Mouse (Mus musculus) spleen, adult 2 months (tissue): ENCODE results near the gene Hps1. TPM values are rescaled to one million over a fixed set of nuclear protein-coding genes. Genes with fewer than 3 reads are reported as not detected.
"Not testable (repeated sequence)": the region's sequence is repeated elsewhere in the genome, so short reads cannot be mapped to it uniquely, and the experiment has no call there.

ENCODE experiments used
- DNase-seq, 2 experiments: peaks; one replicate each; pipeline versions ENCODE4 v3.0.0 to v3.0.0-alpha.2; 2012 to 2021; ENCODE audit warnings: low spot score in 2 of 2, low read depth in 1 of 2
- H3K27ac ChIP-seq: fragments of 200-500 bp; 2 replicates; pipeline ENCODE4 v1.5.1; 2012; ENCODE audit warnings: low read length, inconsistent platforms; ENCODE audit not compliant: insufficient read depth
- H3K27me3 ChIP-seq: fragments of 200-500 bp; 2 replicates; pipeline ENCODE4 v1.6.1; 2012; ENCODE audit warnings: mild to moderate bottlenecking, moderate library complexity, low read length, inconsistent platforms; ENCODE audit not compliant: control insufficient read depth, insufficient read depth
- H3K36me3 ChIP-seq: fragments of 200-500 bp; 2 replicates; pipeline ENCODE4 v1.6.1; 2012; ENCODE audit warnings: mild to moderate bottlenecking, low read length, inconsistent platforms; ENCODE audit not compliant: control insufficient read depth, insufficient read depth
- H3K4me1 ChIP-seq: fragments of 200-500 bp; 2 replicates; pipeline ENCODE4 v1.6.1; 2011; ENCODE audit warnings: inconsistent platforms; ENCODE audit not compliant: control insufficient read depth, insufficient read depth, insufficient read length
- H3K4me3 ChIP-seq: fragments of 200-500 bp; 2 replicates; pipeline ENCODE4 v1.5.1; 2011; ENCODE audit warnings: mild to moderate bottlenecking, inconsistent platforms; ENCODE audit not compliant: insufficient read depth, insufficient read length; ENCODE audit errors: extremely low read depth
- CTCF ChIP-seq: fragments of 200-500 bp; IDR thresholded peaks from 2 replicates; pipeline ENCODE4 v1.5.1; 2011; ENCODE audit warnings: mild to moderate bottlenecking, inconsistent platforms; ENCODE audit not compliant: insufficient read depth, insufficient read length, insufficient replicate concordance; ENCODE audit errors: extremely low read depth
- POLR2A ChIP-seq: fragments of 200-500 bp; IDR thresholded peaks from 2 replicates; pipeline ENCODE4 v1.6.1; 2011; ENCODE audit warnings: low read depth, low read length, inconsistent platforms
- WGBS: fragments of 180-500 bp; shearing (Covaris S2); methylation state at CpG from one replicate; pipeline ENCODE4 v1.1.7; 2018; 5-methylcytosine and 5-hydroxymethylcytosine counted together
- polyA plus RNA-seq: library from polyadenylated mRNA; depleted of rRNA; stranded (reverse); fragments of >200 nt; gene quantifications from 2 replicates; pipeline ENCODE4 v1.2.3, GENCODE M21; 2012

The Hps1 gene
- polyA plus RNA-seq, 1 experiment: 40.8 TPM

GRCm38 (mm10) chr19:42809491-42809890, 29.7 kb upstream of the Hps1 start:
- 91% methylated on average over 10 of the region's 10 CpGs for WGBS
- no peak for DNase-seq
- H3K27ac ChIP-seq: no peak overlapping the region
- H3K36me3 ChIP-seq: no peaks in the 10 kb centered on the region
- TF ChIP-seq POLR2A: no peak
- no peak for TF ChIP-seq CTCF
- no peaks in the 10 kb centered on the region for H3K27me3 ChIP-seq
- H3K4me3 ChIP-seq: no peak overlapping the region
- H3K4me1 ChIP-seq: no peaks in the 10 kb centered on the region

DNA sequence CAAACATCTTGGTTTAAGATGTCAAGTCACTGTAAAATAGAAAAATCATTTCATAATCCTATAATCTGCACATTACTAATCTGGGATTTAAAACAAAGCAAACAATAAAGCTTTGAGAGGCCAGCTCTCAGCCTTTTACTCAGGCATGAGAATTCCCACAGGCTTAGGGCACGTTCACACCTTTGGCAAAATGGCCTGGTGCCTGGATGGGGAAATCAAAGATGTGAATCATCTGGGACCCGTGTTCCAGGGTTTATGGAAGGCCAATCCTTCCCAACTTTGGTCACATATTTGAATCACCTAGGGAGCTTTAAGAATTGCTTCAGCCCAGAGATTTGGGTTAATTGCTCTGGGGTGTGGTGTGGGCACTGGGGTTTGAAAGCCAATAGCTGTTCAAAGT, 18.1 kb upstream of the Hps1 start:
- no peak overlapping the region for H3K4me3 ChIP-seq
- no peaks in the 10 kb centered on the region for H3K4me1 ChIP-seq
- no peak for DNase-seq
- TF ChIP-seq CTCF: no peak
- no peak for TF ChIP-seq POLR2A
- WGBS: 76% methylated on average over 2 of the region's 2 CpGs
- no peaks in the 10 kb centered on the region for H3K27me3 ChIP-seq
- H3K27ac ChIP-seq: no peak overlapping the region
- H3K36me3 ChIP-seq: no peaks in the 10 kb centered on the region

- TF ChIP-seq POLR2A (no peak), CTCF (no peak)
- Histone ChIP-seq H3K27ac (no peak overlapping the region), H3K27me3 (no peaks in the 10 kb centered on the region), H3K4me3 (no peak overlapping the region), H3K36me3 (no peaks in the 10 kb centered on the region), H3K4me1 (no peaks in the 10 kb centered on the region)
- 54% methylated on average over 9 of the region's 9 CpGs for WGBS
- no peak for DNase-seq
These were observed 16.0 kb upstream of the Hps1 start for GRCm38 (mm10) chr19:42795801-42796200.

DNA sequence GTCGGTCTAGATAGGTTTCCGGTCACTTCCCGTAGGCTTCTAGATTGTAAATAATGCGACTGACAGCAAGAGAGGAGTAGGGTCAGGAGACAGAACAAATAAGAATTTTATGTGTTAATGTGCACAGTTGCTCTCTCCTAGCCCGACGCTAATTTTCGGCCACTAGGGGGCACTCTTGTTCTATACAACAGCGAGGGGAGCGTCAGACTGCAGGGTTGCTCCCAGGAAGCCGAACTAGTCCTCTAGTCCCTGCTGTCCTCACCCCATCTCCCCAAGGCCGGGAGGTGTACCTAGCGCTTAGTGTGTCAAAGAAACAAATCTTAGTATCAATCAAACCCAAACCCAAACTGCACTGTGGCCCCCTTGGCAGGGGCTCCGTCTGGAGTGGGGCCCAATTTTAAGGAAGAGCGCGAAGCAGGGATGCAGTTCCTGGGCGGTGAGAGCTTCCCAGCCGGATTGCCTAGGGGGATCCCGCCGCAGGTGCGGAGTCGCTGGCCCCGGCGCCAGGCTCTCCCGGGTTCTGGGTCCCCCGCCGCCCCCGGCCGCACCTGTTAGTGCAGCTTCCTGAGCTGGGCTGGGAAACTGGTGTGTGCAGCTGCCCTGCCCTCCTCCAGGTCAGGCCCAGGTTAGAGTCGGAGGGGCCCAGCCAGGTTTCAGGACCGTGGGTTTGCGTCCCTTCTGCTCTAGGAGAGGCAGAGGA, 15.3 kb upstream of the Hps1 start:
- H3K4me3 ChIP-seq: no peak overlapping the region
- H3K27ac ChIP-seq: no peak overlapping the region
- WGBS: 3% methylated on average over 31 of the region's 31 CpGs
- no peak for TF ChIP-seq POLR2A
- peak; percentile 85; the same call in 1 of the 2 replicates for TF ChIP-seq CTCF
- no peaks in the 10 kb centered on the region for H3K36me3 ChIP-seq
- peak; percentile 53 to 68 for DNase-seq
- no peaks in the 10 kb centered on the region for H3K27me3 ChIP-seq
- no peaks in the 10 kb centered on the region for H3K4me1 ChIP-seq

DNA sequence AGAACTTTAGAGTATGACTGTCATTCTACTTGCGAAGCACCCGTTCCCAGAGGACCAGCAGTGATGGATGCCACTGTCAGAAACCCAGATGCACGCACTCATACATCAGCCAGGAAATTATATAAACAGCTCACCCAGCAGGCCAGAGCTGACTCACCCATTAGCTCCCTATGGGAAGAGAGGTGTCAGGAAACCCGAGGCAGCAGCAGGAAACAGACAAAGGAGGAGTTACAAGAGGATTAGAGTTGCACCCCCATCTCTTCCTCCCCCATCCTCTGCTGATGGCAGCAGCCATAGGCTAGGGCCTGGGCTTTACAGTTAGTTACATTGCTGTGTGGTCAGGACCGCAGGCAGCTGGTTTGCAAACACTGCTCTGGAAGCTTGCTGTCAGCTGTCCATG, 8.5 kb upstream of the Hps1 start:
- H3K4me3 ChIP-seq: no peak overlapping the region
- no peak overlapping the region for H3K27ac ChIP-seq
- WGBS: 48% methylated on average over 5 of the region's 5 CpGs
- H3K36me3 ChIP-seq: no peaks in the 10 kb centered on the region
- DNase-seq: no peak
- H3K27me3 ChIP-seq: no peaks in the 10 kb centered on the region
- TF ChIP-seq CTCF (no peak), POLR2A (no peak)
- no peaks in the 10 kb centered on the region for H3K4me1 ChIP-seq

DNA sequence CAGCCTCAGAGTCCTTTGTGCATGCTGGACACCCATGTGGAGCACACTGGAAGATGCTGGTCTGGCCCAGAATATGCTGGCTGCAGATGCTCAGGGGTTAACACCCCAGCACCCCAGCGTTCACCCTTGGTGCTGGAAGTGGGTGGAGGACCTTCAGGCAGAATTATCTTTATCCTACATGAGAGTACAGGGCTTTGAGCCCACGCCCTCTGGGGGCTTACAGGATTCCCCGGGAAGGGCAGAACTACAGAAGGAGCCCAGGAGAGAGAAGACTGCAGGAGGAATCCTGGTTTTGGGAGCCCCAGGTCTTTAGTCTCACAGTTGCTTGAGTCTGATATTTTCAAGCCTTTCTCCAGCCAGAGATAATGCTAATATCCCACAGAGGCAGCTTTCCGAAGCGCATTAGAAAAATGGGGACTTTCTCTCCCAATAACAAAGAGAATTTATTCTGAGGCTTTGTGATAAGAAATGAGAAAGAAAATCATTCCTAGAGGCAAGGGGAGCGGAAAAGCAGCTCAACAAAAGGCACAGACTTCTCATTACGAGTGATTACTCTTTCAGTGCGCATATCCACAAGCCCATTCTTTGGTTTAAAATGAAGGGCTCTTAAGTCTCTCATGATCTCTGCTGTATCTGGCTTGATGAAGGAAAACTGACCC, 5.9 kb upstream of the Hps1 start:
- DNase-seq: no peak
- H3K4me3 ChIP-seq: no peak overlapping the region
- no peak overlapping the region for H3K27ac ChIP-seq
- no peaks in the 10 kb centered on the region for H3K36me3 ChIP-seq
- TF ChIP-seq POLR2A (no peak), CTCF (no peak)
- 79% methylated on average over 8 of the region's 8 CpGs for WGBS
- H3K27me3 ChIP-seq: no peaks in the 10 kb centered on the region
- no peaks in the 10 kb centered on the region for H3K4me1 ChIP-seq

DNA sequence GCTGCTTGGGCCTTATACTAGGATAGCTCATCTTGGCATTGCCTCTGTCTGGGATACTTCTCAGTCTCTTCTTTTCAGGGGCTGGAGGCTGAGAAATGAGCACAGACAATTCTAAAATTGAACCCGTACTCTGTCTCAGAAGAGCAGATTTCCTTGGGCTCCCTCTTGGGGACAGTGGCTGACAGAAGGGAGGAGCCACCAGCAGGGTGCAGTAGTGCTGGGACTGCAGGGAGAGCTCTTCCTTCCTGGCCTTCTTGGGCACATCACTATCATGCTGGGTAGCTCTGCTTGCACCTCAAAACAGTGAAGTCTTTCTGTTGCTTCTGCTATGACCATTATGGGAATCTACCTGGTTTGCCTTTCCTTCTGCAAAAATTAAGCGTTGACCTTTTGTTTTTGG, 5.4 kb upstream of the Hps1 start:
- DNase-seq: no peak
- no peaks in the 10 kb centered on the region for H3K36me3 ChIP-seq
- no peaks in the 10 kb centered on the region for H3K27me3 ChIP-seq
- TF ChIP-seq CTCF (no peak), POLR2A (no peak)
- H3K4me3 ChIP-seq: no peak overlapping the region
- no peak overlapping the region for H3K27ac ChIP-seq
- H3K4me1 ChIP-seq: no peaks in the 10 kb centered on the region; the same call in 1 of the 2 replicates
- 52% methylated on average over 2 of the region's 2 CpGs for WGBS

GRCm38 (mm10) chr19:42780156-42780538, 369 bp upstream of the Hps1 start:
- DNase-seq, H3K4me1 ChIP-seq, H3K27me3 ChIP-seq, H3K36me3 ChIP-seq: not testable (repeated sequence)
- Histone ChIP-seq H3K4me3 (peak overlapping the region; percentile 82), H3K27ac (peak overlapping the region; percentile 86)
- WGBS: 29% methylated on average over 7 of the region's 7 CpGs
